14 mouse cellular contexts compared by ENCODE assay signal in genomic region chr4:140562461-140563178, GRCm38 (mm10).
A peak's percentile ranks its signal among the peaks of the same experiment; 100 is the strongest.
DNase-seq lines count a peak whose midpoint lies in the region; ATAC-seq and TF ChIP-seq lines count a peak whose summit lies in the region.
"Had no signal": no experiment of that assay in that cellular context is flagged by ENCODE, and none has a peak within 500 bp of the region (broad histone marks: within the 10 kb centered on the region; RNA-seq: fewer than 3 reads in every experiment).

No protein-coding gene starts in this region.

- peak; percentile 37; the same call in 1 of the 2 replicates for ATAC-seq in heart, embryonic 14.5 days (ENCODE audit: insufficient number of reproducible peaks, insufficient read depth, low FRiP score, low read depth)
- ATAC-seq in hindbrain, postnatal 0 days, result peak; percentile 93
- ATAC-seq in stomach, embryonic 15.5 days (ENCODE audit: insufficient read depth, low FRiP score, low read depth), result peak; percentile 36; the same call in 1 of the 2 replicates
- ATAC-seq: Patski had no signal

- H3K9me3 ChIP-seq in heart, embryonic 14.5 days (ENCODE audit: control insufficient read depth, low read length), result peaks cover 14% of the 10 kb centered on the region
- no peaks in the 10 kb centered on the region for H3K9me3 ChIP-seq in hindbrain, postnatal 0 days (ENCODE audit: low read length)
- H3K9me3 ChIP-seq in stomach, embryonic 15.5 days, result no peaks in the 10 kb centered on the region

- H3K27me3 ChIP-seq in heart, embryonic 14.5 days (ENCODE audit: control insufficient read depth, insufficient read depth, low read length), result no peaks in the 10 kb centered on the region
- no peaks in the 10 kb centered on the region for H3K27me3 ChIP-seq in hindbrain, postnatal 0 days (ENCODE audit: insufficient read depth, low read length)
- no peaks in the 10 kb centered on the region for H3K27me3 ChIP-seq in stomach, embryonic 15.5 days (replicated peaks)
- H3K27me3 ChIP-seq: Patski had no signal

- no peak overlapping the region for H3K4me2 ChIP-seq in heart, embryonic 14.5 days (ENCODE audit: low read length)
- H3K4me2 ChIP-seq in hindbrain, postnatal 0 days (ENCODE audit: low read depth, low read length), result no peak overlapping the region
- no peak overlapping the region for H3K4me2 ChIP-seq in stomach, embryonic 15.5 days

- no peak for DNase-seq in heart, adult 8-10 months (ENCODE audit: low spot score)
- DNase-seq in right cerebral cortex, postnatal 10 days (ENCODE audit: low spot score in 2 of 2), result peak; percentile 64 to 70
- no peak for DNase-seq in right cerebral cortex, adult 2 months (ENCODE audit: low spot score in 2 of 2)
- peak; percentile 89 for DNase-seq in hindbrain, postnatal 0 days (ENCODE audit: low spot score)
- DNase-seq in left cerebral cortex, adult 9 months (ENCODE audit: low spot score in 2 of 2), result no peak
- DNase-seq: cerebellum, adult 11 months; heart, postnatal 36 days; thymus, postnatal 14 days had no signal

- no peaks in the 10 kb centered on the region for H3K4me1 ChIP-seq in heart, embryonic 14.5 days (ENCODE audit: control insufficient read depth in 2 of 2, insufficient read depth in 2 of 2, low read length in 2 of 2)
- no peaks in the 10 kb centered on the region for H3K4me1 ChIP-seq in hindbrain, postnatal 0 days (ENCODE audit: insufficient read depth, low read length)
- no peaks in the 10 kb centered on the region for H3K4me1 ChIP-seq in stomach, embryonic 15.5 days

- WGBS in heart, embryonic 14.5 days, result 79% methylated on average over 10 of the region's 10 CpGs
- WGBS in hindbrain, postnatal 0 days, result 48% methylated on average over 10 of the region's 10 CpGs
- WGBS in stomach, embryonic 15.5 days, result 77% methylated on average over 10 of the region's 10 CpGs

- no peak for TF ChIP-seq CTCF in hindbrain, postnatal 0 days (IDR thresholded peaks at IDR 0.05; ENCODE audit: low read depth)

- H3K27ac ChIP-seq in heart, embryonic 14.5 days (replicated peaks in 1 of 2; ENCODE audit: control insufficient read depth in 1 of 2, insufficient read depth in 1 of 2, low read depth in 2 of 2, low read length in 2 of 2), result no peak overlapping the region
- H3K27ac ChIP-seq in hindbrain, postnatal 0 days, result peak overlapping the region; percentile 69
- H3K27ac ChIP-seq in stomach, embryonic 15.5 days, result no peak overlapping the region
- H3K27ac ChIP-seq: left cerebral cortex, adult 2 months had no signal

- no peak overlapping the region for H3K9ac ChIP-seq in heart, embryonic 14.5 days (ENCODE audit: low read length)
- H3K9ac ChIP-seq in hindbrain, postnatal 0 days (replicated peaks; ENCODE audit: low read length), result no peak overlapping the region
- H3K9ac ChIP-seq in stomach, embryonic 15.5 days, result no peak overlapping the region

- no peak overlapping the region for H3K4me3 ChIP-seq in heart, embryonic 14.5 days (ENCODE audit: control insufficient read depth in 1 of 2, insufficient read depth in 1 of 2, low read depth in 1 of 2, low read length in 2 of 2)
- H3K4me3 ChIP-seq in hindbrain, postnatal 0 days (ENCODE audit: low read length), result no peak overlapping the region
- no peak overlapping the region for H3K4me3 ChIP-seq in stomach, embryonic 15.5 days (replicated peaks)
- H3K4me3 ChIP-seq: erythroblast, embryonic 14.5 days; left cerebral cortex, adult 2 months; megakaryocyte, embryonic 14.5 days had no signal

- H3K36me3 ChIP-seq in heart, embryonic 14.5 days (ENCODE audit: control insufficient read depth, insufficient read depth, low read length), result peaks cover 86% of the 10 kb centered on the region
- H3K36me3 ChIP-seq in hindbrain, postnatal 0 days (ENCODE audit: insufficient read depth, low read length), result peaks cover 37% of the 10 kb centered on the region
- H3K36me3 ChIP-seq in stomach, embryonic 15.5 days, result peaks cover 43% of the 10 kb centered on the region

Comparison
In these comparisons a context has a peak if more than half of its experiments do, and no peak if none do; other contexts are left out.
1. DNase-seq: peak in right cerebral cortex, postnatal 10 days (2 of 2) and hindbrain, postnatal 0 days (single experiment); none in heart, adult 8-10 months (single experiment), right cerebral cortex, adult 2 months (0 of 2) and left cerebral cortex, adult 9 months (0 of 2).
2. ATAC-seq: peak in every context shown above with its lines; median percentile 93 in hindbrain, postnatal 0 days; 37 in heart, embryonic 14.5 days; 36 in stomach, embryonic 15.5 days.